In the genomic region with DNA sequence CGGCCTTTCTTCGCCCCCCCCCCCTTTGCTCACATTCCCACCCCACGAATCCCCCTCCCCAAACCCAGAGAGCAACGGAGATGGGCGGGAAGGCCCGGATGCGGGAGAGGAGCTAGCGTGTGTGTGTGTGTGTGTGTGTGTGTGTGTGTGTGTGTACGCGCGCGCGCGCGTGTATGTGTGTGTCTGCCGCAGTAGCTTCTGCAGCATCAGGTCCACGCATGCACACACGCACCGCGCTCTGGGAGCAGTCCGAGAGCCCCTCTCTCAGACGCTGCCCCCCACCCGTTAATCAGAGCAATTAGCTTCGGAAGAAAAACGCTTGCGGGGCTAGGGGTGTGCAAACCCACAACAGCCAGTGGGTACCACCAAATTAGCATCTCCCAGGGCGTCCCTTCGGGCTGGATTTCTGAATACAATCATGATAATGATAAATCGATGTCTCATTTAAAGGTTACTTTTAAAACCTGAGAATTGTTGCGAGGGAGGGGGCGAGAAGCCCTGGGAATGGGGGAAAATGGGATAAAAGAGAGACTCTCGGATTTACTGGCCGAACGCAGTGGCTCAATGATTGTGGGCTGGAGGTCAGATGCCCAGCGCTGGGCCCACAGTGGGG, we compare ENCODE assay signal across 8 mouse cellular contexts. TPM values are rescaled to one million over a fixed set of nuclear protein-coding genes. Genes with fewer than 3 reads are reported as not detected.
A peak's percentile ranks its signal among the peaks of the same experiment; 100 is the strongest.
DNase-seq lines count a peak whose midpoint lies in the region; TF ChIP-seq lines count a peak whose summit lies in the region.
"Had no signal": no experiment of that assay in that cellular context is flagged by ENCODE, and none has a peak within 500 bp of the region (broad histone marks: within the 10 kb centered on the region; RNA-seq: fewer than 3 reads in every experiment).

No protein-coding gene starts in this region.

- 1% methylated on average over 34 of the region's 35 CpGs for WGBS in embryonic facial prominence, embryonic 10.5 days

- peaks cover 69% of the 10 kb centered on the region for H3K4me1 ChIP-seq in embryonic facial prominence, embryonic 10.5 days

- H3K9me3 ChIP-seq in embryonic facial prominence, embryonic 10.5 days = no peaks in the 10 kb centered on the region

- peak in 1 of 2 experiments; percentile 40 for DNase-seq in left cerebral cortex, adult 2 months (ENCODE audit: extremely low spot score in 1 of 2, low spot score in 2 of 2)
- DNase-seq in left cerebral cortex, adult 18-20 months (ENCODE audit: low spot score in 2 of 2) = no peak
- DNase-seq in NIH3T3 (ENCODE audit: low read depth) = peak; percentile 62
- peak; percentile 72 for DNase-seq in embryonic facial prominence, embryonic 10.5 days (ENCODE audit: low spot score)
- peak; percentile 72 for DNase-seq in left cerebral cortex, postnatal 4 days
- peak; percentile 81 for DNase-seq in retina, postnatal 1 day
- DNase-seq in ovary, postnatal 14 days (ENCODE audit: low spot score) = no peak

- no peaks in the 10 kb centered on the region for H3K36me3 ChIP-seq in embryonic facial prominence, embryonic 10.5 days (replicated peaks)

- H3K4me3 ChIP-seq in left cerebral cortex, adult 2 months = peak overlapping the region; percentile 28; the same call in 1 of the 2 replicates
- H3K4me3 ChIP-seq in embryonic facial prominence, embryonic 10.5 days = peak overlapping the region; percentile 59
- H3K4me3 ChIP-seq: erythroblast, embryonic 14.5 days had no signal

- H3K27me3 ChIP-seq in embryonic facial prominence, embryonic 10.5 days (replicated peaks; ENCODE audit: low read depth, poor library complexity, severe bottlenecking) = peaks cover 98% of the 10 kb centered on the region

- intact Hi-C loops in left cerebral cortex, adult 2 months (cut with DNase I) = loop anchor here (5.0 kb wide), 1 partner anchor 213 kb away; a partner anchor contains a TSS
- intact Hi-C loops in left cerebral cortex, postnatal 4 days (cut with DNase I) = loop anchor here (10.0 kb wide), 1 partner anchor 141 kb away; no protein-coding TSS in a partner anchor

- peak overlapping the region; percentile 59; the same call in 1 of the 2 replicates for H3K27ac ChIP-seq in left cerebral cortex, adult 2 months
- H3K27ac ChIP-seq in embryonic facial prominence, embryonic 10.5 days (replicated peaks) = peak overlapping the region; percentile 90

- TF ChIP-seq CTCF in left cerebral cortex, adult 2 months (IDR thresholded peaks at IDR 0.05) = no peak

RNA-seq across cellular contexts. Expression of a gene that starts 13.1 kb away (rescaled TPM):
- total RNA-seq in left cerebral cortex, adult 2 months (2021) = 10 to 100 TPM; 11.1 to 11.2 TPM
- total RNA-seq in left cerebral cortex, adult 18-20 months (2021) = 10 to 100 TPM in 1 of 2 experiments, 1 to 10 TPM in 1; 8.3 to 13.3 TPM
- 11.6 and 12.4 TPM in 2 replicates for polyA plus RNA-seq in embryonic facial prominence, embryonic 10.5 days (2016; fragmentation: Nextera tagmentation; extraction: Ambion mirVana)
- 10 to 100 TPM; 13.0 to 15.6 TPM for total RNA-seq in left cerebral cortex, postnatal 4 days (2021)

RNA-seq across cellular contexts. Expression of a gene that starts 31.1 kb away (rescaled TPM):
- total RNA-seq in left cerebral cortex, adult 2 months (2021) = 1 to 10 TPM; 3.2 to 3.4 TPM
- 1 to 10 TPM; 1.8 to 2.2 TPM for total RNA-seq in left cerebral cortex, adult 18-20 months (2021)
- 150 and 152 TPM in 2 replicates for polyA plus RNA-seq in embryonic facial prominence, embryonic 10.5 days (2016; fragmentation: Nextera tagmentation; extraction: Ambion mirVana)
- 1 to 10 TPM; 6.8 to 7.4 TPM for total RNA-seq in left cerebral cortex, postnatal 4 days (2021)

RNA-seq across cellular contexts. Expression of a gene that starts 32.2 kb away (rescaled TPM):
- 10 to 100 TPM; 51.4 to 54.3 TPM for total RNA-seq in left cerebral cortex, adult 2 months (2021)
- total RNA-seq in left cerebral cortex, adult 18-20 months (2021) = 10 to 100 TPM; 46.0 to 49.9 TPM
- polyA plus RNA-seq in embryonic facial prominence, embryonic 10.5 days (2016; fragmentation: Nextera tagmentation; extraction: Ambion mirVana) = 4.7 and 5.2 TPM in 2 replicates
- total RNA-seq in left cerebral cortex, postnatal 4 days (2021) = 10 to 100 TPM; 40.8 to 45.2 TPM

Comparison
In these comparisons a context has a peak if more than half of its experiments do, and no peak if none do; other contexts are left out.
1. DNase-seq: peak in NIH3T3 (single experiment), embryonic facial prominence, embryonic 10.5 days (single experiment), left cerebral cortex, postnatal 4 days (single experiment) and retina, postnatal 1 day (single experiment); none in left cerebral cortex, adult 18-20 months (0 of 2) and ovary, postnatal 14 days (single experiment).